Comparison of ENCODE assay signal across 20 mouse cellular contexts in genomic region chr10:86279579-86280168, GRCm38 (mm10). TPM values are rescaled to one million over a fixed set of nuclear protein-coding genes. Genes with fewer than 3 reads are reported as not detected.
DNase-seq lines count a peak whose midpoint lies in the region; ATAC-seq and TF ChIP-seq lines count a peak whose summit lies in the region.
"Had no signal": no experiment of that assay in that cellular context is flagged by ENCODE, and none has a peak within 500 bp of the region (broad histone marks: within the 10 kb centered on the region; RNA-seq: fewer than 3 reads in every experiment).

No protein-coding gene starts in this region.

- no peak overlapping the region for H3K4me2 ChIP-seq in embryonic facial prominence, embryonic 13.5 days
- no peak overlapping the region for H3K4me2 ChIP-seq in embryonic facial prominence, embryonic 14.5 days (ENCODE audit: low read depth, low read length)
- no peak overlapping the region for H3K4me2 ChIP-seq in limb, embryonic 12.5 days
- H3K4me2 ChIP-seq: heart, embryonic 13.5 days; hindbrain, embryonic 12.5 days had no signal

- WGBS in embryonic facial prominence, embryonic 13.5 days = 54% methylated on average over 7 of the region's 7 CpGs
- WGBS in embryonic facial prominence, embryonic 10.5 days = 87% methylated on average over 7 of the region's 7 CpGs
- WGBS in embryonic facial prominence, embryonic 14.5 days = 73% methylated on average over 7 of the region's 7 CpGs
- WGBS in limb, embryonic 12.5 days = 76% methylated on average over 7 of the region's 7 CpGs

- peaks cover 24% of the 10 kb centered on the region for H3K4me1 ChIP-seq in embryonic facial prominence, embryonic 13.5 days
- H3K4me1 ChIP-seq in embryonic facial prominence, embryonic 10.5 days = peaks cover 9% of the 10 kb centered on the region
- H3K4me1 ChIP-seq in embryonic facial prominence, embryonic 14.5 days (ENCODE audit: control insufficient read depth, insufficient read depth, low read length) = peaks cover 12% of the 10 kb centered on the region
- peaks cover 21% of the 10 kb centered on the region for H3K4me1 ChIP-seq in limb, embryonic 12.5 days (replicated peaks)
- H3K4me1 ChIP-seq: heart, embryonic 13.5 days; hindbrain, embryonic 12.5 days had no signal

- intact Hi-C loops in left cerebral cortex, adult 2 months (cut with DNase I) = no loop called here

- no peaks in the 10 kb centered on the region for H3K27me3 ChIP-seq in embryonic facial prominence, embryonic 13.5 days
- no peaks in the 10 kb centered on the region for H3K27me3 ChIP-seq in embryonic facial prominence, embryonic 10.5 days (replicated peaks; ENCODE audit: low read depth, poor library complexity, severe bottlenecking)
- H3K27me3 ChIP-seq in embryonic facial prominence, embryonic 14.5 days (replicated peaks; ENCODE audit: control insufficient read depth, insufficient read depth, low read length) = no peaks in the 10 kb centered on the region
- H3K27me3 ChIP-seq in limb, embryonic 12.5 days = no peaks in the 10 kb centered on the region
- H3K27me3 ChIP-seq: hindbrain, embryonic 12.5 days had no signal

- no peak for TF ChIP-seq CTCF in left cerebral cortex, adult 2 months (IDR thresholded peaks at IDR 0.05)

- no peak overlapping the region for H3K4me3 ChIP-seq in embryonic facial prominence, embryonic 13.5 days
- no peak overlapping the region for H3K4me3 ChIP-seq in embryonic facial prominence, embryonic 10.5 days
- no peak overlapping the region for H3K4me3 ChIP-seq in left cerebral cortex, adult 2 months
- H3K4me3 ChIP-seq in embryonic facial prominence, embryonic 14.5 days (ENCODE audit: low read depth, low read length) = no peak overlapping the region
- no peak overlapping the region for H3K4me3 ChIP-seq in limb, embryonic 12.5 days (replicated peaks)
- H3K4me3 ChIP-seq: heart, embryonic 13.5 days; hindbrain, embryonic 12.5 days had no signal

- no peaks in the 10 kb centered on the region for H3K9me3 ChIP-seq in embryonic facial prominence, embryonic 13.5 days
- H3K9me3 ChIP-seq in embryonic facial prominence, embryonic 10.5 days = no peaks in the 10 kb centered on the region
- no peaks in the 10 kb centered on the region for H3K9me3 ChIP-seq in embryonic facial prominence, embryonic 14.5 days (ENCODE audit: control insufficient read depth, low read length)
- H3K9me3 ChIP-seq in limb, embryonic 12.5 days = no peaks in the 10 kb centered on the region
- H3K9me3 ChIP-seq: G1E; heart, embryonic 13.5 days; hindbrain, embryonic 12.5 days had no signal

- no peaks in the 10 kb centered on the region for H3K36me3 ChIP-seq in embryonic facial prominence, embryonic 13.5 days
- H3K36me3 ChIP-seq in embryonic facial prominence, embryonic 10.5 days (replicated peaks) = no peaks in the 10 kb centered on the region
- H3K36me3 ChIP-seq in embryonic facial prominence, embryonic 14.5 days (ENCODE audit: control insufficient read depth, insufficient read depth, low read length) = no peaks in the 10 kb centered on the region
- H3K36me3 ChIP-seq in limb, embryonic 12.5 days = no peaks in the 10 kb centered on the region
- H3K36me3 ChIP-seq: G1E; heart, embryonic 13.5 days; hindbrain, embryonic 12.5 days had no signal

- peak overlapping the region; percentile 39; the same call in 1 of the 2 replicates for H3K27ac ChIP-seq in embryonic facial prominence, embryonic 13.5 days
- no peak overlapping the region for H3K27ac ChIP-seq in embryonic facial prominence, embryonic 10.5 days (replicated peaks)
- no peak overlapping the region for H3K27ac ChIP-seq in left cerebral cortex, adult 2 months
- H3K27ac ChIP-seq in embryonic facial prominence, embryonic 14.5 days (replicated peaks; ENCODE audit: low read depth, low read length) = no peak overlapping the region
- peak overlapping the region; percentile 74 for H3K27ac ChIP-seq in limb, embryonic 12.5 days
- H3K27ac ChIP-seq: heart, embryonic 13.5 days; hindbrain, embryonic 12.5 days; hindbrain, postnatal 0 days had no signal

- no peak for ATAC-seq in embryonic facial prominence, embryonic 13.5 days (ENCODE audit: insufficient number of reproducible peaks, insufficient read depth, low FRiP score, low TSS enrichment, low read depth)
- ATAC-seq in embryonic facial prominence, embryonic 14.5 days (ENCODE audit: low read depth) = no peak
- ATAC-seq in limb, embryonic 12.5 days (ENCODE audit: insufficient number of reproducible peaks, insufficient read depth, low FRiP score, low TSS enrichment, low read depth) = no peak
- ATAC-seq: CD4-positive, CD25-positive, alpha-beta regulatory T cell, adult 4 months; forebrain, embryonic 16.5 days; hindbrain, postnatal 0 days had no signal

- H3K9ac ChIP-seq in embryonic facial prominence, embryonic 13.5 days = no peak overlapping the region
- no peak overlapping the region for H3K9ac ChIP-seq in embryonic facial prominence, embryonic 14.5 days (ENCODE audit: low read depth, low read length)
- H3K9ac ChIP-seq in limb, embryonic 12.5 days (replicated peaks) = no peak overlapping the region
- H3K9ac ChIP-seq: heart, embryonic 13.5 days; hindbrain, embryonic 12.5 days had no signal

- DNase-seq in embryonic facial prominence, embryonic 10.5 days (ENCODE audit: low spot score) = no peak
- DNase-seq in left cerebral cortex, adult 9 months (ENCODE audit: low spot score in 2 of 2) = peak; percentile 42 to 46
- DNase-seq in left cerebral cortex, adult 2 months (ENCODE audit: extremely low spot score in 1 of 2, low spot score in 2 of 2) = no peak
- peak; percentile 26 for DNase-seq in embryonic facial prominence, embryonic 14.5 days (ENCODE audit: low spot score)
- no peak for DNase-seq in kidney, adult 11 months
- no peak for DNase-seq in adrenal gland, adult 2 months
- DNase-seq: adrenal gland, postnatal 10 days; B cell, adult 2 months; cerebellum, adult 18-20 months; cerebellum, postnatal 10 days; gastrocnemius, postnatal 36 days; heart, postnatal 36 days had no signal

RNA-seq across cellular contexts. Expression of gene Timp3, which starts 20.5 kb away (rescaled TPM):
- 62.7 and 74.0 TPM in 2 replicates for polyA plus RNA-seq in embryonic facial prominence, embryonic 13.5 days (2015; fragmentation: Nextera tagmentation; extraction: Ambion mirVana)
- 29.4 and 36.3 TPM in 2 replicates for polyA plus RNA-seq in embryonic facial prominence, embryonic 10.5 days (2016; fragmentation: Nextera tagmentation; extraction: Ambion mirVana)
- total RNA-seq in left cerebral cortex, adult 2 months (2021) = 10 to 100 TPM; 63.7 to 64.9 TPM
- polyA plus RNA-seq in embryonic facial prominence, embryonic 14.5 days (2014; fragmentation: Nextera tagmentation; extraction: Ambion mirVana) = 77.5 and 86.6 TPM in 2 replicates
- polyA plus RNA-seq in limb, embryonic 12.5 days (2016; fragmentation: Nextera tagmentation; extraction: Ambion mirVana) = 66.3 and 69.4 TPM in 2 replicates
- total RNA-seq in adrenal gland, adult 2 months (2021) = 100 to 1,000 TPM; 424 to 599 TPM
- polyA plus RNA-seq in adrenal gland, adult 2 months (2012; rRNA removed) = 590 and 604 TPM in 2 replicates
- polyA plus RNA-seq: CD4-positive, CD25-positive, alpha-beta regulatory T cell, adult 4 months had no signal

Comparison
In these comparisons a context has a peak if more than half of its experiments do, and no peak if none do; other contexts are left out.
1. H3K27ac ChIP-seq: peak in embryonic facial prominence, embryonic 13.5 days (single experiment) and limb, embryonic 12.5 days (single experiment); none in embryonic facial prominence, embryonic 10.5 days (single experiment), left cerebral cortex, adult 2 months (single experiment) and embryonic facial prominence, embryonic 14.5 days (single experiment).
2. DNase-seq: peak in left cerebral cortex, adult 9 months (2 of 2) and embryonic facial prominence, embryonic 14.5 days (single experiment); none in embryonic facial prominence, embryonic 10.5 days (single experiment), left cerebral cortex, adult 2 months (0 of 2), kidney, adult 11 months (single experiment) and adrenal gland, adult 2 months (single experiment).